Mouse (Mus musculus) small intestine, adult 2 months (tissue): Measurements from ENCODE around the gene Tent5c.

Experiments used
- CTCF ChIP-seq: fragments of 200-500 bp; IDR thresholded peaks from 2 replicates; pipeline ENCODE4 v1.5.1; 2012; ENCODE audit warnings: low read depth, mild to moderate bottlenecking, control low read depth, inconsistent platforms, low read length, moderate library complexity, mixed read lengths; ENCODE audit not compliant: insufficient replicate concordance, insufficient read length; ENCODE audit errors: extremely low read depth
- POLR2A ChIP-seq: fragments of 200-500 bp; IDR thresholded peaks from 2 replicates; pipeline ENCODE4 v1.6.1; 2012; ENCODE audit warnings: low read depth, mild to moderate bottlenecking, control low read depth, inconsistent platforms, low read length, moderate library complexity

- TF ChIP-seq CTCF (no peak), POLR2A (no peak)
Observed at GRCm38 (mm10) chr3:100417772-100418311, 71.3 kb downstream of the Tent5c start.
